Mouse (Mus musculus) ES-Bruce4 (cell line): ENCODE results near the gene Pou6f2.

ENCODE experiments used
- EP300 ChIP-seq: IDR thresholded peaks from 2 replicates; pipeline ENCODE4 v1.6.1; 2011; ENCODE audit warnings: low read depth, low read length; ENCODE audit not compliant: insufficient read depth
- POLR2A ChIP-seq: IDR thresholded peaks from one replicate; pipeline ENCODE4 v1.8.1; 2011; ENCODE audit warnings: low read length; ENCODE audit not compliant: insufficient read depth

GRCm38 (mm10) chr13:18344580-18345333 is 52.7 kb downstream of the Pou6f2 start:
- TF ChIP-seq POLR2A (no peak), EP300 (no peak)
